Mouse (Mus musculus): ENCODE results near the gene Larp6.

DNA sequence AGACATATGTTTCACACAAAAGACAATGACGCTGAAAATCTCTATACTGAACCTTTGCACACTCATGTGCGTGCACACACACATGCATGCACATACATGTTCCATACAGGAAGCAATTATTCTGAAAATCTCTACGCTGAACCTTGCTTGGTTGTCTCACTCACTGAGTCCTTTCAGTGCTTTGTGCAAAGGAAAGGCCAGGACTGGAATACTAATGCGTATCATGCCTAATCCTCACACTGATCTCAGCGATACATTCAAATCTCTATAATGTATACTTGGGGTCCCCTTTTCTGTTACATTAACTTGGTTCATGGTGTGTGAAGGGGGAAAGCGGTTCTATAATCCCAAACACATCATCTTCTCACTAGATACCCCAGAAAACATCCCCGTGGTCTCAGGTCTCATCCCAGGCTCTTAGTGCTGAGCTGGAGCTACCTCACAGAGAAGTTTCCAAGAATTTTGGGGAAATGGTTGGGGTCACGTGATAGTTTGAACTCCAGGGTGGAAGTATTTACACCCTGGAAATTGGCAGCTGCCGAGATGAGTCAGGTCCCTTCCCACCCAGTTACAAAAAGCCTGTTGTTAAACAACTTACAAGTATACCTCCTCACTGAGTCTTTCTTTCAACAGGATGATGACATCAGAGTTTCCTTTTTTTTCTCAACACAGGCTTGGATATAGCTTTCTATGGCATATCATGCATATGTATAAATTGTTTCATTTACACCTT is 69.4 kb downstream of the Larp6 start:
- TF ChIP-seq TAL1 (IDR thresholded peaks at IDR 0.05; ENCODE audit: low read length), result no peak
- no peak for TF ChIP-seq NRF1 (IDR thresholded peaks at IDR 0.05; ENCODE audit: insufficient read depth, low read depth, low read length, poor library complexity, severe bottlenecking)
